Mouse (Mus musculus) cortical plate, adult 2 months (tissue): Measurements from ENCODE around the gene Nos3. TPM values are rescaled to one million over a fixed set of nuclear protein-coding genes. Genes with fewer than 3 reads are reported as not detected.

Source experiments
- H3K27ac ChIP-seq: fragments of 200-500 bp; 2 replicates; pipeline ENCODE4 v1.5.1; 2012; ENCODE audit warnings: low read length, control low read depth, inconsistent platforms; ENCODE audit not compliant: insufficient read depth
- H3K4me1 ChIP-seq: fragments of 200-500 bp; 2 replicates; pipeline ENCODE4 v1.6.1; 2011; ENCODE audit warnings: low read length; ENCODE audit not compliant: control insufficient read depth, insufficient read depth
- H3K4me3 ChIP-seq: fragments of 200-500 bp; 2 replicates; pipeline ENCODE4 v1.5.1; 2011; ENCODE audit warnings: mild to moderate bottlenecking, low read length, control low read depth; ENCODE audit not compliant: insufficient read depth
- CTCF ChIP-seq: fragments of 200-500 bp; IDR thresholded peaks from 2 replicates; pipeline ENCODE4 v1.5.1; 2011; ENCODE audit warnings: mild to moderate bottlenecking, control low read depth, low read length; ENCODE audit not compliant: insufficient read depth; ENCODE audit errors: extremely low read depth
- POLR2A ChIP-seq: fragments of 200-500 bp; IDR thresholded peaks from 2 replicates; pipeline ENCODE4 v1.6.1; 2011; ENCODE audit warnings: mild to moderate bottlenecking, low read length, control low read depth; ENCODE audit not compliant: insufficient read depth; ENCODE audit errors: extremely low read depth
- polyA plus RNA-seq: library from polyadenylated mRNA; depleted of rRNA; stranded (reverse); fragments of >200 nt; gene quantifications from 2 replicates; pipeline ENCODE4 v1.2.3, GENCODE M21; 2012

Nos3 gene
- polyA plus RNA-seq, 1 experiment, result 10.4 TPM

GRCm38 (mm10) chr5:24369767-24370166, 5.2 kb downstream of the Nos3 start:
- TF ChIP-seq POLR2A (no peak), CTCF (no peak)
- Histone ChIP-seq H3K4me3 (no peak overlapping the region), H3K4me1 (peaks cover under 1% of the 10 kb centered on the region; the same call in 1 of the 2 replicates), H3K27ac (no peak overlapping the region)

DNA sequence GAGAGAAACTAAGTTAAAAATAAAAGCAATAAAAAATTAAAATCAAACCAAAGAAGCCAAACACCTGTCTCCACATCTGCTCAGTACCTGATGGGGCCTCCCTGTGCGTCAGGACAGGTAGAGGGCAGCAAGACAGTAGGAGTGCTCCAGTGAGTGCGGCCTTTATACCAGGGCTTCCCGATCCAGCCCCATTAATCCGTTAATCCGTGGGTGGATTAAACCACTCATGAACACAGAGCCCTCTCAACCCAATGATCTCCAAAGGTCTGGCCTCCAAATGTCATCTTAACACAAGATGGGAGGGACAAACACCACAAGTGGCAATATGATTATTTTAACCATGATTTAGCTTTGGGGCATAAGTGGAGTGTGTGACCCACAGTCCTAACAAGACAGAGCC, 9.2 kb downstream of the Nos3 start:
- H3K27ac ChIP-seq, result no peak overlapping the region
- no peak for TF ChIP-seq CTCF
- no peak for TF ChIP-seq POLR2A
- H3K4me1 ChIP-seq, result peaks cover 3% of the 10 kb centered on the region; the same call in 1 of the 2 replicates
- H3K4me3 ChIP-seq, result no peak overlapping the region

- H3K4me1 ChIP-seq, result peaks cover 3% of the 10 kb centered on the region; the same call in 1 of the 2 replicates
- no peak overlapping the region for H3K27ac ChIP-seq
- H3K4me3 ChIP-seq, result no peak overlapping the region
- no peak for TF ChIP-seq CTCF
- TF ChIP-seq POLR2A, result no peak
These were observed 9.6 kb downstream of the Nos3 start for GRCm38 (mm10) chr5:24374216-24374615.

- TF ChIP-seq POLR2A (no peak), CTCF (no peak)
- no peak overlapping the region for H3K27ac ChIP-seq
- no peak overlapping the region for H3K4me3 ChIP-seq
- H3K4me1 ChIP-seq, result peaks cover 5% of the 10 kb centered on the region; the same call in 1 of the 2 replicates
These were observed 10.2 kb downstream of the Nos3 start for GRCm38 (mm10) chr5:24374666-24375328.

- TF ChIP-seq POLR2A, result no peak
- no peak for TF ChIP-seq CTCF
- no peak overlapping the region for H3K27ac ChIP-seq
- H3K4me1 ChIP-seq, result peaks cover 6% of the 10 kb centered on the region; the same call in 1 of the 2 replicates
- H3K4me3 ChIP-seq, result no peak overlapping the region
These were observed 14.1 kb downstream of the Nos3 start for GRCm38 (mm10) chr5:24378700-24379099.

DNA sequence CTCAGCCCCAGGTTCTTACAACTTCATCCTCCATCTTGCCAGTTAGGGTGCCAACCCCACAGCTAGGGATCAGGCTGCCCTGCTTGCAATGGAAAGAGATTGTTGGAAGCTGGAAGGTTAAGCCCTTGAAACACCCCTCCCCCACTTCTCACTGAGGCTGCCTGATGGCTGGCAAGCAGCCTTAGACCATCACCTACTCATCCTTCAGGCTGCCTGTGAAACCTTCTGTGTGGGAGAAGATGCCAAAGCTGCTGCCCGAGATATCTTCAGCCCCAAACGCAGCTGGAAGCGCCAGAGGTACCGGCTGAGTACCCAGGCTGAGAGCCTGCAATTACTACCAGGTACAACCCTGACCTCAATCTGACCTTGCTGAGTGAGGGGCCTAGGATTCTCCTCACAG, 14.9 kb downstream of the Nos3 start:
- Histone ChIP-seq H3K4me3 (no peak overlapping the region), H3K4me1 (peaks cover 6% of the 10 kb centered on the region; the same call in 1 of the 2 replicates), H3K27ac (no peak overlapping the region)
- TF ChIP-seq CTCF (no peak), POLR2A (no peak)

GRCm38 (mm10) chr5:24380499-24380898, 15.9 kb downstream of the Nos3 start:
- TF ChIP-seq POLR2A (no peak), CTCF (no peak)
- Histone ChIP-seq H3K4me1 (0 out of 2 replicates have a peak, but pooled peaks cover 3% of the 10 kb centered on the region), H3K27ac (no peak overlapping the region), H3K4me3 (no peak overlapping the region)

DNA sequence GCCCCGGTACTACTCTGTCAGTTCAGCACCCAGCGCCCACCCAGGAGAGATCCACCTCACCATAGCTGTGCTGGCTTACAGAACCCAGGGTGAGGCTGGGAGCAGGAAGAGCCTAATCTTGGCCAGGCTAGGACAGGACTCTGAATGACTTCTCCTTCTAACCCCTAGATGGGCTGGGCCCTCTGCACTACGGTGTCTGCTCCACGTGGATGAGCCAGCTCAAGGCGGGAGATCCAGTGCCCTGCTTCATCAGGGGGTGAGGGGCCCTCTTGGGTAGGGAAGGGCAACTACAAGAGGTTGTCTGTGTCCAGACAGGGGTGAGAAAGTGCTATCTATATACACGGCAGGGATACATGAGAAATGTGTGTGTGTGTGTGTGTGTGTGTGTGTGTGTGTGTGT, 16.9 kb downstream of the Nos3 start:
- Histone ChIP-seq H3K27ac (no peak overlapping the region), H3K4me3 (no peak overlapping the region), H3K4me1 (0 out of 2 replicates have a peak, but pooled peaks cover 3% of the 10 kb centered on the region)
- TF ChIP-seq POLR2A (no peak), CTCF (no peak)

- H3K4me1 ChIP-seq, result 0 out of 2 replicates have a peak, but pooled peaks cover 3% of the 10 kb centered on the region
- no peak overlapping the region for H3K4me3 ChIP-seq
- no peak overlapping the region for H3K27ac ChIP-seq
- TF ChIP-seq POLR2A (no peak), CTCF (no peak)
These were observed 17.4 kb downstream of the Nos3 start for GRCm38 (mm10) chr5:24381988-24382387.
